Mouse (Mus musculus): ENCODE results near the gene Gm12695.
A peak's percentile ranks its signal among the peaks of the same experiment; 100 is the strongest.

The Gm12695 gene

GRCm38 (mm10) chr4:96785086-96785485 lies at the start of gene Gm12695:
Gene Gm12695, minus strand, starts transcription at chr4:96785186.
- no peak for DNase-seq (ENCODE audit: low read depth, low spot score)

- no peak for DNase-seq (ENCODE audit: low read depth, low spot score)
These were observed 40.6 kb upstream of the Gm12695 start for GRCm38 (mm10) chr4:96825540-96826045.

- no peak for DNase-seq (ENCODE audit: low read depth, low spot score)
These were observed 22.1 kb upstream of the Gm12695 start for GRCm38 (mm10) chr4:96806824-96807808.

GRCm38 (mm10) chr4:96799380-96800157 lies 14.6 kb upstream of the Gm12695 start:
- peak; percentile 39 for DNase-seq (ENCODE audit: low read depth, low spot score)

GRCm38 (mm10) chr4:96797583-96797982 lies 12.6 kb upstream of the Gm12695 start:
- no peak for DNase-seq (ENCODE audit: low read depth, low spot score)

- DNase-seq (ENCODE audit: low read depth, low spot score): no peak
These were observed 6.3 kb upstream of the Gm12695 start for GRCm38 (mm10) chr4:96791301-96791700.

- DNase-seq (ENCODE audit: low read depth, low spot score): no peak
These were observed 4.9 kb upstream of the Gm12695 start for GRCm38 (mm10) chr4:96789905-96790304.

- DNase-seq (ENCODE audit: low read depth, low spot score): no peak
These were observed 1.6 kb upstream of the Gm12695 start for GRCm38 (mm10) chr4:96786610-96787009.

GRCm38 (mm10) chr4:96772966-96773566 lies 11.9 kb downstream of the Gm12695 start:
- DNase-seq (ENCODE audit: low read depth, low spot score): no peak

GRCm38 (mm10) chr4:96766396-96766998 lies 18.5 kb downstream of the Gm12695 start:
- peak; percentile 34 for DNase-seq (ENCODE audit: low read depth, low spot score)

- DNase-seq (ENCODE audit: low read depth, low spot score): no peak
These were observed 33.0 kb downstream of the Gm12695 start for GRCm38 (mm10) chr4:96751953-96752352.

- peak; percentile 38 for DNase-seq (ENCODE audit: low read depth, low spot score)
These were observed 44.5 kb downstream of the Gm12695 start for GRCm38 (mm10) chr4:96740472-96740871.

- no peak for DNase-seq (ENCODE audit: low read depth, low spot score)
These were observed 55.7 kb downstream of the Gm12695 start for GRCm38 (mm10) chr4:96729256-96729655.

GRCm38 (mm10) chr4:96728211-96728610 lies 56.8 kb downstream of the Gm12695 start:
- DNase-seq (ENCODE audit: low read depth, low spot score): no peak

- DNase-seq (ENCODE audit: low read depth, low spot score): no peak
These were observed 59.5 kb downstream of the Gm12695 start for GRCm38 (mm10) chr4:96725415-96726055.

GRCm38 (mm10) chr4:96722301-96722700 lies 62.7 kb downstream of the Gm12695 start:
- no peak for DNase-seq (ENCODE audit: low read depth, low spot score)

- no peak for DNase-seq (ENCODE audit: low read depth, low spot score)
These were observed 65.7 kb downstream of the Gm12695 start for GRCm38 (mm10) chr4:96718977-96719966.

- DNase-seq (ENCODE audit: low read depth, low spot score): peak; percentile 42
These were observed 66.5 kb downstream of the Gm12695 start for GRCm38 (mm10) chr4:96718503-96718902.

- peak; percentile 38 for DNase-seq (ENCODE audit: low read depth, low spot score)
These were observed 79.6 kb downstream of the Gm12695 start for GRCm38 (mm10) chr4:96705281-96705951.
